8 mouse cellular contexts compared by ENCODE assay signal in genomic region chr9:75434172-75434793, GRCm38 (mm10). TPM values are rescaled to one million over a fixed set of nuclear protein-coding genes. Genes with fewer than 3 reads are reported as not detected.
DNase-seq lines count a peak whose midpoint lies in the region; TF ChIP-seq lines count a peak whose summit lies in the region.

No protein-coding gene starts in this region.

- H3K4me1 ChIP-seq in testis, adult 2 months (ENCODE audit: control insufficient read depth, insufficient read depth, low read length) = peaks cover 6% of the 10 kb centered on the region
- peaks cover 38% of the 10 kb centered on the region for H3K4me1 ChIP-seq in bone marrow macrophage, adult 2 months (ENCODE audit: control insufficient read depth, insufficient read depth, low read length)
- H3K4me1 ChIP-seq in heart, adult 2 months (ENCODE audit: control insufficient read depth, insufficient read depth, low read length) = peaks cover 14% of the 10 kb centered on the region
- H3K4me1 ChIP-seq in lung, adult 2 months (ENCODE audit: control insufficient read depth, insufficient read depth, low read length) = peaks cover 20% of the 10 kb centered on the region
- H3K4me1 ChIP-seq in small intestine, adult 2 months (ENCODE audit: control insufficient read depth, insufficient read depth, insufficient read length, low read length) = peaks cover 12% of the 10 kb centered on the region; the same call in 1 of the 2 replicates

- intact Hi-C loops in heart, adult 2 months (cut with DNase I) = loop anchor here (2.0 kb wide), 2 partner anchors 23 to 73 kb away; partner anchors contain the start of gene Mapk6

- H3K36me3 ChIP-seq in testis, adult 2 months (ENCODE audit: control insufficient read depth, insufficient read depth, low read length) = no peaks in the 10 kb centered on the region
- H3K36me3 ChIP-seq in heart, adult 2 months (ENCODE audit: control insufficient read depth, insufficient read depth, low read length) = no peaks in the 10 kb centered on the region; the same call in 1 of the 2 replicates
- H3K36me3 ChIP-seq in small intestine, adult 2 months (ENCODE audit: control insufficient read depth, insufficient read depth, low read length) = no peaks in the 10 kb centered on the region

- H3K4me3 ChIP-seq in testis, adult 2 months (ENCODE audit: control insufficient read depth, low read depth, low read length) = peak overlapping the region; percentile 20
- peak overlapping the region; percentile 51 for H3K4me3 ChIP-seq in bone marrow macrophage, adult 2 months (ENCODE audit: insufficient read depth, low read length)
- no peak overlapping the region for H3K4me3 ChIP-seq in heart, adult 2 months
- no peak overlapping the region for H3K4me3 ChIP-seq in lung, adult 2 months (replicated peaks; ENCODE audit: extremely low read depth, low read depth, low read length)
- no peak overlapping the region for H3K4me3 ChIP-seq in small intestine, adult 2 months (ENCODE audit: low read depth, low read length)

- no peak for TF ChIP-seq POLR2A in testis, adult 2 months (IDR thresholded peaks at IDR 0.05; ENCODE audit: control insufficient read depth, low read depth, low read length)
- TF ChIP-seq POLR2A in bone marrow macrophage, adult 2 months (IDR thresholded peaks at IDR 0.05; ENCODE audit: borderline replicate concordance, low read depth, low read length) = no peak
- no peak for TF ChIP-seq POLR2A in heart, adult 2 months (IDR thresholded peaks at IDR 0.05; ENCODE audit: insufficient read depth, low read depth, low read length)
- no peak for TF ChIP-seq POLR2A in lung, adult 2 months (IDR thresholded peaks at IDR 0.05; ENCODE audit: borderline replicate concordance, extremely low read depth, low read depth, low read length)
- no peak for TF ChIP-seq POLR2A in small intestine, adult 2 months (IDR thresholded peaks at IDR 0.05; ENCODE audit: low read depth, low read length)

- no peak for TF ChIP-seq EP300 in heart, adult 2 months (IDR thresholded peaks at IDR 0.05; ENCODE audit: insufficient read depth, low read depth, low read length)

- 29% methylated on average over 7 of the region's 7 CpGs for WGBS in heart, adult 2 months
- 18% methylated on average over 7 of the region's 7 CpGs for WGBS in lung, adult 2 months
- WGBS in small intestine, adult 2 months = 24% methylated on average over 7 of the region's 7 CpGs

- H3K79me2 ChIP-seq in heart, adult 2 months (replicated peaks; ENCODE audit: control insufficient read depth, insufficient read depth, low read length) = no peaks in the 10 kb centered on the region

- no peak for TF ChIP-seq CTCF in testis, adult 2 months (IDR thresholded peaks at IDR 0.05; ENCODE audit: control insufficient read depth, insufficient read depth, insufficient replicate concordance, low read depth, low read length)
- TF ChIP-seq CTCF in bone marrow macrophage, adult 2 months (IDR thresholded peaks at IDR 0.05; ENCODE audit: low read depth, low read length) = peak; percentile 56; the same call in 1 of the 2 replicates
- peak; percentile 79 for TF ChIP-seq CTCF in heart, adult 2 months (IDR thresholded peaks at IDR 0.05)
- no peak; the same call in 1 of the 2 replicates for TF ChIP-seq CTCF in lung, adult 2 months (IDR thresholded peaks at IDR 0.05; ENCODE audit: insufficient read depth, low read length)
- peak; percentile 58; the same call in 1 of the 2 replicates for TF ChIP-seq CTCF in small intestine, adult 2 months (IDR thresholded peaks at IDR 0.05; ENCODE audit: extremely low read depth, insufficient read length, insufficient replicate concordance, low read depth, low read length)

- DNase-seq in testis, postnatal 14 days (ENCODE audit: low spot score) = no peak
- peak; percentile 47 to 68 for DNase-seq in heart, adult 2 months
- peak; percentile 73 for DNase-seq in kidney, adult 9 months
- peak; percentile 46 for DNase-seq in lung, adult 2 months
- DNase-seq in ovary, postnatal 10 days (ENCODE audit: low spot score) = no peak

- H3K27me3 ChIP-seq in testis, adult 2 months (ENCODE audit: control insufficient read depth, insufficient read depth, low read length) = no peaks in the 10 kb centered on the region
- H3K27me3 ChIP-seq in heart, adult 2 months (ENCODE audit: control insufficient read depth, insufficient read depth, low read length) = no peaks in the 10 kb centered on the region
- H3K27me3 ChIP-seq in small intestine, adult 2 months (ENCODE audit: control insufficient read depth, insufficient read depth, low read length) = no peaks in the 10 kb centered on the region

- H3K9ac ChIP-seq in heart, adult 2 months (ENCODE audit: low read depth, low read length) = peak overlapping the region; percentile 26; the same call in 1 of the 2 replicates

- H3K27ac ChIP-seq in testis, adult 2 months (ENCODE audit: control insufficient read depth, insufficient read depth, low read depth, low read length) = no peak overlapping the region; the same call in 1 of the 2 replicates
- peak overlapping the region; percentile 93 for H3K27ac ChIP-seq in bone marrow macrophage, adult 2 months (ENCODE audit: insufficient read depth, low read depth, low read length)
- H3K27ac ChIP-seq in heart, adult 2 months = peak overlapping the region; percentile 68
- peak overlapping the region; percentile 56 for H3K27ac ChIP-seq in small intestine, adult 2 months (ENCODE audit: insufficient read depth, low read depth, low read length)

RNA-seq across cellular contexts. Expression of gene Leo1, which starts 7.0 kb away (rescaled TPM):
- 12.2 and 13.6 TPM in 2 replicates for polyA plus RNA-seq in testis, adult 2 months (2012; rRNA removed)
- 12.9 and 14.5 TPM in 2 replicates for polyA plus RNA-seq in bone marrow macrophage, adult 2 months (2012; ENCODE audit: insufficient read depth, insufficient read length, missing spikeins)
- 10 to 100 TPM; 12.4 to 20.4 TPM for total RNA-seq in heart, adult 2 months (2021)
- 3.0 and 4.6 TPM in 2 replicates for polyA plus RNA-seq in heart, adult 2 months (2012; rRNA removed)
- polyA plus RNA-seq in lung, adult 2 months (2012; rRNA removed) = 2.5 and 4.1 TPM in 2 replicates
- polyA plus RNA-seq in small intestine, adult 2 months (2012; rRNA removed) = 1.7 and 2.8 TPM in 2 replicates

RNA-seq across cellular contexts. Expression of gene Mapk6, which starts 24.5 kb away (rescaled TPM):
- 204 and 209 TPM in 2 replicates for polyA plus RNA-seq in testis, adult 2 months (2012; rRNA removed)
- 31.3 and 39.7 TPM in 2 replicates for polyA plus RNA-seq in bone marrow macrophage, adult 2 months (2012; ENCODE audit: insufficient read depth, insufficient read length, missing spikeins)
- total RNA-seq in heart, adult 2 months (2021) = 10 to 100 TPM; 25.6 to 26.8 TPM
- 11.2 and 22.3 TPM in 2 replicates for polyA plus RNA-seq in heart, adult 2 months (2012; rRNA removed)
- polyA plus RNA-seq in lung, adult 2 months (2012; rRNA removed) = 14.5 and 25.2 TPM in 2 replicates
- 7.6 and 28.9 TPM in 2 replicates for polyA plus RNA-seq in small intestine, adult 2 months (2012; rRNA removed)

Comparison
In these comparisons a context has a peak if more than half of its experiments do, and no peak if none do; other contexts are left out.
1. H3K4me3 ChIP-seq: peak in testis, adult 2 months (single experiment) and bone marrow macrophage, adult 2 months (single experiment); none in heart, adult 2 months (single experiment), lung, adult 2 months (single experiment) and small intestine, adult 2 months (single experiment).
2. CTCF ChIP-seq: peak in bone marrow macrophage, adult 2 months (single experiment), heart, adult 2 months (single experiment) and small intestine, adult 2 months (single experiment); none in testis, adult 2 months (single experiment) and lung, adult 2 months (single experiment).
3. DNase-seq: peak in heart, adult 2 months (2 of 2), kidney, adult 9 months (single experiment) and lung, adult 2 months (single experiment); none in testis, postnatal 14 days (single experiment) and ovary, postnatal 10 days (single experiment).